Mouse (Mus musculus) right cerebral cortex, adult 2 months (tissue): ENCODE results near the gene Treh.

Experiments used
- DNase-seq, 2 experiments: peaks; one replicate each; pipeline ENCODE4 v3.0.0; 2021 to 2022; ENCODE audit warnings: low spot score in 2 of 2

The Treh gene

DNA sequence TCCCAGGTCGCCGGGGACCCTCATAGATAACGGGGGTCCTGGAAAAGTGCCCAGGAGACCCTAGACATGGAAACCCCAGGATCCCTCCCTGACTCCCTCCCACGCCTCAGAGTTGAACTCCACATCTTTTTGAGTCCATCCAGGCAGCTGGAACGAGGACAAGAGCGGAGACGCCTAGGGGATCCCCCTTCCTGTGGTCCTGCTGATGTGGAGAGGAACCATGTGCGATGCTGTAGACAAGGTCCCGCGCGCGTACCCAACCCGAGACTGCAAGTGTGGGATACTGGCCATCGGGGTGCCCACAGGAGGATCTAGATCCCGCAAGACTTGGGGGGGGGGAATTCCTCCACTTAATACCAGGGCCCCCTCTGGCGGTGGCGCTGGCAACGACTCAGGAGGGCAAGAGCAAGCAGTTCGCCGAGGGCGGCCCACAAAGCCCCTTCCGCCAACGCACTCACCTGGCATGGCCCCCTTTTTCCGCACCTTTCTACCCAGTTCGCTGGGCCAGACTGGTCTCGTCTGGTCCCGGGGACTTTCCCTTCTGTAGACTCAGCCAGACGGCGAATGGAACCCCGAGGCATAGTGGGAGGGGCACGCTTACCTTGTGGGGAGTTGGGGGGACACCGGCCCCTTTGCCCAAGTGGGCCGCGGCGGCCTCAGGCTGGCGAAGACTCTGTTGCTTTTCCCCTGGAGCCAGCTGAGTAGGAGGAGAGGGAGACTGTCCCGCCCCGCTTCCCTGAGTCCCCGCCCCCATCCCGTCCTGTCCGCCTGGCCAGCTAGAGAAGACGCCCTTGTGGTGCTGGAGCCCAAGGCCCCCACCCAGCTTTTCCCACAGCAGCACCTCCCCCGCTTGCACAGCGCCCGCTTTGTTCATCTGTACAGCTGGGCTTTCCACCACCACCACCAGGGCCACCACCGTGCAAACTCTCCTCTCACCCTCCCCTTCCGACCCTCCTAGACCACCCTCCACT lies 61.8 kb downstream of the Treh start, which contains the start of gene Phldb1:
Gene Phldb1 (minus strand): TSS at position 675 of the 971 bp plus-strand sequence.
- peak in 1 of 2 experiments; percentile 44 for DNase-seq

DNA sequence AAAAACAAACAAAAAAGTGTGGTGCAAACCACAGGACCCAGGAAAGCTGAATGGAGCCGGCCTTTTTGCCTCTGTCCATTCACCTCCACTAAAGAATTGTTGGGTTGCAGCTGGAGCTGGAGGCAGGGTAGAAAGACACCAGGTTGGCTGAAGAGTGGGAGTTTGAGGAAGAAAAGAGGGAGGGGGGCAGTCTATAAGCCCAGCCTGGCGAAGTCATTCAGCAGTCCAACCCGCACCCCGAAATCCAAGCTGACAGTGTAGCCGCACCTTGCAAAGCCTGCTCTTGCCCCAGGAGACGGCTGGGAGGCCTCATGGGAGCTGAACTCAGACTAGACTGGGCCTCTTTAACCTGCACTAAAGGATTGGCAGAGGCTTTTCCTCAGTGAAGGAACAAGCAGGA lies 62.9 kb downstream of the Treh start:
- no peak for DNase-seq
